Mouse (Mus musculus) testis, adult 2 months (tissue): ENCODE results near the gene Cpm. TPM values are rescaled to one million over a fixed set of nuclear protein-coding genes. Genes with fewer than 3 reads are reported as not detected.

Source experiments
- H3K27ac ChIP-seq: fragments of 200-500 bp; 2 replicates; pipeline ENCODE4 v1.5.1; 2012; ENCODE audit warnings: low read depth, low read length; ENCODE audit not compliant: control insufficient read depth, insufficient read depth
- H3K27me3 ChIP-seq: fragments of 200-500 bp; 2 replicates; pipeline ENCODE4 v1.6.1; 2012; ENCODE audit warnings: mild to moderate bottlenecking, low read length, moderate library complexity; ENCODE audit not compliant: control insufficient read depth, insufficient read depth
- H3K36me3 ChIP-seq: fragments of 200-500 bp; 2 replicates; pipeline ENCODE4 v1.6.1; 2012; ENCODE audit warnings: mild to moderate bottlenecking, low read length; ENCODE audit not compliant: control insufficient read depth, insufficient read depth
- H3K4me1 ChIP-seq: fragments of 200-500 bp; 2 replicates; pipeline ENCODE4 v1.6.1; 2012; ENCODE audit warnings: low read length; ENCODE audit not compliant: control insufficient read depth, insufficient read depth
- H3K4me3 ChIP-seq: fragments of 200-500 bp; 2 replicates; pipeline ENCODE4 v1.5.1; 2012; ENCODE audit warnings: low read depth, mild to moderate bottlenecking, low read length, moderate library complexity, mixed read lengths; ENCODE audit not compliant: control insufficient read depth
- CTCF ChIP-seq: fragments of 200-500 bp; IDR thresholded peaks from 2 replicates; pipeline ENCODE4 v1.5.1; 2012; ENCODE audit warnings: low read depth, mild to moderate bottlenecking, inconsistent platforms, low read length, moderate library complexity; ENCODE audit not compliant: control insufficient read depth, insufficient read depth, insufficient replicate concordance
- POLR2A ChIP-seq: fragments of 200-500 bp; IDR thresholded peaks from 2 replicates; pipeline ENCODE4 v1.6.1; 2012; ENCODE audit warnings: low read depth, mild to moderate bottlenecking, inconsistent platforms, low read length, moderate library complexity; ENCODE audit not compliant: control insufficient read depth
- polyA plus RNA-seq: library from polyadenylated mRNA; depleted of rRNA; stranded (reverse); fragments of >200 nt; gene quantifications from 2 replicates; pipeline ENCODE4 v1.2.3, GENCODE M21; 2012

The Cpm gene
- polyA plus RNA-seq, 1 experiment: 0.77 TPM

GRCm38 (mm10) chr10:117640595-117641078 lies 11.3 kb downstream of the Cpm start:
- H3K27ac ChIP-seq: no peak overlapping the region
- peaks cover 6% of the 10 kb centered on the region for H3K4me1 ChIP-seq
- TF ChIP-seq CTCF (no peak), POLR2A (no peak)

GRCm38 (mm10) chr10:117641400-117642200 lies 12.3 kb downstream of the Cpm start:
- Histone ChIP-seq H3K4me1 (peaks cover 6% of the 10 kb centered on the region), H3K36me3 (no peaks in the 10 kb centered on the region), H3K27ac (no peak overlapping the region), H3K4me3 (no peak overlapping the region), H3K27me3 (no peaks in the 10 kb centered on the region)
- TF ChIP-seq CTCF (no peak), POLR2A (no peak)

More at GRCm38 (mm10) chr10:117640595-117641078, 11.3 kb downstream of the Cpm start:
- no peaks in the 10 kb centered on the region for H3K27me3 ChIP-seq
- H3K36me3 ChIP-seq: no peaks in the 10 kb centered on the region
- no peak overlapping the region for H3K4me3 ChIP-seq

GRCm38 (mm10) chr10:117642201-117642450 lies 12.8 kb downstream of the Cpm start:
- H3K4me1 ChIP-seq: peaks cover 6% of the 10 kb centered on the region

GRCm38 (mm10) chr10:117642491-117643262 lies 13.4 kb downstream of the Cpm start:
- no peak overlapping the region for H3K27ac ChIP-seq
- no peaks in the 10 kb centered on the region for H3K27me3 ChIP-seq
- H3K36me3 ChIP-seq: no peaks in the 10 kb centered on the region
- no peak for TF ChIP-seq POLR2A
- TF ChIP-seq CTCF: no peak
- H3K4me1 ChIP-seq: peaks cover 6% of the 10 kb centered on the region
- no peak overlapping the region for H3K4me3 ChIP-seq

More at GRCm38 (mm10) chr10:117642201-117642450, 12.8 kb downstream of the Cpm start:
- Histone ChIP-seq H3K4me3 (no peak overlapping the region), H3K36me3 (no peaks in the 10 kb centered on the region), H3K27ac (no peak overlapping the region), H3K27me3 (no peaks in the 10 kb centered on the region)
- TF ChIP-seq CTCF (no peak), POLR2A (no peak)

- TF ChIP-seq POLR2A: no peak
- no peak for TF ChIP-seq CTCF
- no peak overlapping the region for H3K27ac ChIP-seq
- H3K27me3 ChIP-seq: no peaks in the 10 kb centered on the region
- no peaks in the 10 kb centered on the region for H3K36me3 ChIP-seq
- H3K4me1 ChIP-seq: peaks cover 6% of the 10 kb centered on the region
- H3K4me3 ChIP-seq: no peak overlapping the region
These were observed 14.0 kb downstream of the Cpm start for GRCm38 (mm10) chr10:117643302-117643701.

- Histone ChIP-seq H3K4me3 (no peak overlapping the region), H3K36me3 (no peaks in the 10 kb centered on the region), H3K27ac (no peak overlapping the region), H3K4me1 (peaks cover 6% of the 10 kb centered on the region), H3K27me3 (no peaks in the 10 kb centered on the region)
- TF ChIP-seq CTCF (no peak), POLR2A (no peak)
These were observed 14.6 kb downstream of the Cpm start for GRCm38 (mm10) chr10:117643711-117644428.

- Histone ChIP-seq H3K4me3 (no peak overlapping the region), H3K36me3 (no peaks in the 10 kb centered on the region), H3K27me3 (no peaks in the 10 kb centered on the region), H3K4me1 (peaks cover 6% of the 10 kb centered on the region), H3K27ac (no peak overlapping the region)
- TF ChIP-seq POLR2A (no peak), CTCF (no peak)
These were observed 15.1 kb downstream of the Cpm start for GRCm38 (mm10) chr10:117644429-117644748.
